Mouse (Mus musculus): Measurements from ENCODE around the gene Myt1l. TPM values are rescaled to one million over a fixed set of nuclear protein-coding genes. Genes with fewer than 3 reads are reported as not detected.

Gene Myt1l
- polyA plus RNA-seq, 1 experiment from 2014 or later: 5.1 TPM

GRCm38 (mm10) chr12:29837301-29837791 is 309.2 kb downstream of the Myt1l start:
- H3K4me2 ChIP-seq (replicated peaks; ENCODE audit: low read depth, low read length): no peak overlapping the region
- no peak overlapping the region for H3K9ac ChIP-seq (replicated peaks; ENCODE audit: low read depth, low read length)
- 80% methylated on average over 5 of the region's 5 CpGs for WGBS
- no peak overlapping the region for H3K4me3 ChIP-seq (ENCODE audit: low read depth, low read length)
- H3K27ac ChIP-seq (ENCODE audit: low read length): no peak overlapping the region
- no peaks in the 10 kb centered on the region for H3K36me3 ChIP-seq (ENCODE audit: control insufficient read depth, insufficient read depth, low read length)
- ATAC-seq (ENCODE audit: insufficient number of reproducible peaks, insufficient read depth, low FRiP score, low read depth): no peak
- H3K9me3 ChIP-seq (ENCODE audit: control insufficient read depth, low read depth, low read length): no peaks in the 10 kb centered on the region
- H3K4me1 ChIP-seq (ENCODE audit: control insufficient read depth, insufficient read depth, low read length): no peaks in the 10 kb centered on the region
- no peaks in the 10 kb centered on the region for H3K27me3 ChIP-seq (ENCODE audit: control insufficient read depth, insufficient read depth, low read length)

- no peak for ATAC-seq (ENCODE audit: insufficient number of reproducible peaks, insufficient read depth, low FRiP score, low read depth)
- Histone ChIP-seq H3K27me3 (ENCODE audit: control insufficient read depth, insufficient read depth, low read length) (no peaks in the 10 kb centered on the region), H3K4me3 (ENCODE audit: low read depth, low read length) (no peak overlapping the region), H3K9ac (replicated peaks; ENCODE audit: low read depth, low read length) (no peak overlapping the region), H3K4me1 (ENCODE audit: control insufficient read depth, insufficient read depth, low read length) (no peaks in the 10 kb centered on the region), H3K4me2 (replicated peaks; ENCODE audit: low read depth, low read length) (no peak overlapping the region), H3K36me3 (ENCODE audit: control insufficient read depth, insufficient read depth, low read length) (no peaks in the 10 kb centered on the region), H3K27ac (ENCODE audit: low read length) (no peak overlapping the region), H3K9me3 (ENCODE audit: control insufficient read depth, low read depth, low read length) (no peaks in the 10 kb centered on the region)
- 91% methylated on average over 7 of the region's 7 CpGs for WGBS
Measured at GRCm38 (mm10) chr12:29838421-29838820, 310.2 kb downstream of the Myt1l start.

GRCm38 (mm10) chr12:29849936-29850335 is 321.8 kb downstream of the Myt1l start:
- ATAC-seq (ENCODE audit: insufficient number of reproducible peaks, insufficient read depth, low FRiP score, low read depth): no peak

GRCm38 (mm10) chr12:29854151-29854585 is 326.0 kb downstream of the Myt1l start:
- no peak overlapping the region for H3K27ac ChIP-seq (ENCODE audit: low read length)
- no peaks in the 10 kb centered on the region for H3K36me3 ChIP-seq (ENCODE audit: control insufficient read depth, insufficient read depth, low read length)
- no peak overlapping the region for H3K4me2 ChIP-seq (replicated peaks; ENCODE audit: low read depth, low read length)
- no peak overlapping the region for H3K4me3 ChIP-seq (ENCODE audit: low read depth, low read length)
- H3K9ac ChIP-seq (replicated peaks; ENCODE audit: low read depth, low read length): no peak overlapping the region
- no peak for ATAC-seq (ENCODE audit: insufficient number of reproducible peaks, insufficient read depth, low FRiP score, low read depth)
- 71% methylated on average over 9 of the region's 9 CpGs for WGBS
- no peaks in the 10 kb centered on the region for H3K9me3 ChIP-seq (ENCODE audit: control insufficient read depth, low read depth, low read length)
- no peaks in the 10 kb centered on the region for H3K27me3 ChIP-seq (ENCODE audit: control insufficient read depth, insufficient read depth, low read length)
- no peaks in the 10 kb centered on the region for H3K4me1 ChIP-seq (ENCODE audit: control insufficient read depth, insufficient read depth, low read length)

More at GRCm38 (mm10) chr12:29849936-29850335, 321.8 kb downstream of the Myt1l start:
- WGBS: 69% methylated on average over 3 of the region's 3 CpGs
- Histone ChIP-seq H3K27me3 (ENCODE audit: control insufficient read depth, insufficient read depth, low read length) (no peaks in the 10 kb centered on the region), H3K4me1 (ENCODE audit: control insufficient read depth, insufficient read depth, low read length) (no peaks in the 10 kb centered on the region), H3K27ac (ENCODE audit: low read length) (no peak overlapping the region), H3K4me2 (replicated peaks; ENCODE audit: low read depth, low read length) (no peak overlapping the region), H3K9me3 (ENCODE audit: control insufficient read depth, low read depth, low read length) (no peaks in the 10 kb centered on the region), H3K4me3 (ENCODE audit: low read depth, low read length) (no peak overlapping the region), H3K9ac (replicated peaks; ENCODE audit: low read depth, low read length) (no peak overlapping the region), H3K36me3 (ENCODE audit: control insufficient read depth, insufficient read depth, low read length) (no peaks in the 10 kb centered on the region)

- no peak overlapping the region for H3K4me2 ChIP-seq (replicated peaks; ENCODE audit: low read depth, low read length)
- no peaks in the 10 kb centered on the region for H3K27me3 ChIP-seq (ENCODE audit: control insufficient read depth, insufficient read depth, low read length)
- H3K9me3 ChIP-seq (ENCODE audit: control insufficient read depth, low read depth, low read length): no peaks in the 10 kb centered on the region
- no peaks in the 10 kb centered on the region for H3K4me1 ChIP-seq (ENCODE audit: control insufficient read depth, insufficient read depth, low read length)
- ATAC-seq (ENCODE audit: insufficient number of reproducible peaks, insufficient read depth, low FRiP score, low read depth): no peak
- no peaks in the 10 kb centered on the region for H3K36me3 ChIP-seq (ENCODE audit: control insufficient read depth, insufficient read depth, low read length)
- no peak overlapping the region for H3K27ac ChIP-seq (ENCODE audit: low read length)
- H3K9ac ChIP-seq (replicated peaks; ENCODE audit: low read depth, low read length): no peak overlapping the region
- 25% methylated on average over 5 of the region's 5 CpGs for WGBS
- no peak overlapping the region for H3K4me3 ChIP-seq (ENCODE audit: low read depth, low read length)
Measured at GRCm38 (mm10) chr12:29855007-29855406, 326.8 kb downstream of the Myt1l start.

GRCm38 (mm10) chr12:29860986-29861385 is 332.8 kb downstream of the Myt1l start:
- no peaks in the 10 kb centered on the region for H3K4me1 ChIP-seq (ENCODE audit: control insufficient read depth, insufficient read depth, low read length)
- no peak overlapping the region for H3K9ac ChIP-seq (replicated peaks; ENCODE audit: low read depth, low read length)
- no peak overlapping the region for H3K4me3 ChIP-seq (ENCODE audit: low read depth, low read length)
- H3K9me3 ChIP-seq (ENCODE audit: control insufficient read depth, low read depth, low read length): no peaks in the 10 kb centered on the region
- H3K27ac ChIP-seq (ENCODE audit: low read length): no peak overlapping the region
- no peak for ATAC-seq (ENCODE audit: insufficient number of reproducible peaks, insufficient read depth, low FRiP score, low read depth)
- 45% methylated on average over 2 of the region's 2 CpGs for WGBS
- H3K27me3 ChIP-seq (ENCODE audit: control insufficient read depth, insufficient read depth, low read length): no peaks in the 10 kb centered on the region
- no peaks in the 10 kb centered on the region for H3K36me3 ChIP-seq (ENCODE audit: control insufficient read depth, insufficient read depth, low read length)
- no peak overlapping the region for H3K4me2 ChIP-seq (replicated peaks; ENCODE audit: low read depth, low read length)

GRCm38 (mm10) chr12:29868295-29868694 is 340.1 kb downstream of the Myt1l start:
- ATAC-seq (ENCODE audit: insufficient number of reproducible peaks, insufficient read depth, low FRiP score, low read depth): no peak
- Histone ChIP-seq H3K4me1 (ENCODE audit: control insufficient read depth, insufficient read depth, low read length) (no peaks in the 10 kb centered on the region), H3K36me3 (ENCODE audit: control insufficient read depth, insufficient read depth, low read length) (no peaks in the 10 kb centered on the region), H3K9ac (replicated peaks; ENCODE audit: low read depth, low read length) (no peak overlapping the region), H3K4me3 (ENCODE audit: low read depth, low read length) (no peak overlapping the region), H3K4me2 (replicated peaks; ENCODE audit: low read depth, low read length) (no peak overlapping the region), H3K9me3 (ENCODE audit: control insufficient read depth, low read depth, low read length) (no peaks in the 10 kb centered on the region), H3K27ac (ENCODE audit: low read length) (no peak overlapping the region), H3K27me3 (ENCODE audit: control insufficient read depth, insufficient read depth, low read length) (no peaks in the 10 kb centered on the region)
- WGBS: 84% methylated on average over 4 of the region's 4 CpGs

- H3K27ac ChIP-seq (ENCODE audit: low read length): no peak overlapping the region
- H3K9ac ChIP-seq (replicated peaks; ENCODE audit: low read depth, low read length): no peak overlapping the region
- no peaks in the 10 kb centered on the region for H3K27me3 ChIP-seq (ENCODE audit: control insufficient read depth, insufficient read depth, low read length)
- no peak for ATAC-seq (ENCODE audit: insufficient number of reproducible peaks, insufficient read depth, low FRiP score, low read depth)
- H3K4me2 ChIP-seq (replicated peaks; ENCODE audit: low read depth, low read length): no peak overlapping the region
- no peaks in the 10 kb centered on the region for H3K9me3 ChIP-seq (ENCODE audit: control insufficient read depth, low read depth, low read length)
- 81% methylated on average over 9 of the region's 9 CpGs for WGBS
- no peak overlapping the region for H3K4me3 ChIP-seq (ENCODE audit: low read depth, low read length)
- H3K4me1 ChIP-seq (ENCODE audit: control insufficient read depth, insufficient read depth, low read length): no peaks in the 10 kb centered on the region
- H3K36me3 ChIP-seq (ENCODE audit: control insufficient read depth, insufficient read depth, low read length): no peaks in the 10 kb centered on the region
Measured at GRCm38 (mm10) chr12:29868781-29869180, 340.6 kb downstream of the Myt1l start.

GRCm38 (mm10) chr12:29872156-29872815 is 344.1 kb downstream of the Myt1l start:
- Histone ChIP-seq H3K9me3 (ENCODE audit: control insufficient read depth, low read depth, low read length) (no peaks in the 10 kb centered on the region), H3K27me3 (ENCODE audit: control insufficient read depth, insufficient read depth, low read length) (no peaks in the 10 kb centered on the region), H3K4me1 (ENCODE audit: control insufficient read depth, insufficient read depth, low read length) (no peaks in the 10 kb centered on the region), H3K9ac (replicated peaks; ENCODE audit: low read depth, low read length) (no peak overlapping the region), H3K4me2 (replicated peaks; ENCODE audit: low read depth, low read length) (no peak overlapping the region), H3K36me3 (ENCODE audit: control insufficient read depth, insufficient read depth, low read length) (no peaks in the 10 kb centered on the region), H3K27ac (ENCODE audit: low read length) (no peak overlapping the region), H3K4me3 (ENCODE audit: low read depth, low read length) (no peak overlapping the region)
- WGBS: 37% methylated on average over 7 of the region's 7 CpGs
- ATAC-seq (ENCODE audit: insufficient number of reproducible peaks, insufficient read depth, low FRiP score, low read depth): peak; percentile 56

Measured in stomach, embryonic 14.5 days (tissue).